Comparison of ENCODE assay signal across 8 mouse cellular contexts in genomic region chr6:104028439-104029091, GRCm38 (mm10).
DNase-seq lines count a peak whose midpoint lies in the region; ATAC-seq and TF ChIP-seq lines count a peak whose summit lies in the region.

No protein-coding gene starts in this region.

- H3K27ac ChIP-seq in liver, embryonic 14.5 days, result no peak overlapping the region
- no peak overlapping the region for H3K27ac ChIP-seq in neural tube, embryonic 15.5 days (replicated peaks)

- DNase-seq in 3134 (ENCODE audit: extremely low read depth, insufficient read length, low spot score) (peak; percentile 30), MN1 (ENCODE audit: low spot score) (peak; percentile 65)
- DNase-seq in cerebellum, adult 9-10 months, result peak; percentile 91
- peak; percentile 49 to 95 for DNase-seq in frontal cortex, adult 2 months (ENCODE audit: extremely low spot score in 1 of 2, low spot score in 1 of 2)
- DNase-seq in kidney, postnatal 25 days, result peak; percentile 59 to 84
- DNase-seq in liver, embryonic 14.5 days (ENCODE audit: low read depth in 3 of 3, low spot score in 3 of 3), result peak; percentile 3 to 12 (median 6)
- DNase-seq in urinary bladder, postnatal 4 days (ENCODE audit: low spot score in 2 of 2), result peak; percentile 23 to 78

- no peak for TF ChIP-seq EP300 in liver, embryonic 14.5 days (IDR thresholded peaks at IDR 0.05; ENCODE audit: low read depth)

- H3K9me3 ChIP-seq in liver, embryonic 14.5 days (ENCODE audit: control insufficient read depth, low read length), result no peaks in the 10 kb centered on the region
- H3K9me3 ChIP-seq in neural tube, embryonic 15.5 days (replicated peaks), result no peaks in the 10 kb centered on the region

- no peak for ATAC-seq in liver, embryonic 14.5 days (ENCODE audit: insufficient read depth)
- ATAC-seq in neural tube, embryonic 15.5 days (ENCODE audit: low FRiP score), result no peak; the same call in 1 of the 2 replicates

- no peaks in the 10 kb centered on the region for H3K4me1 ChIP-seq in liver, embryonic 14.5 days (replicated peaks; ENCODE audit: control insufficient read depth in 2 of 2, insufficient read depth in 2 of 2, low read length in 1 of 2)
- H3K4me1 ChIP-seq in neural tube, embryonic 15.5 days, result no peaks in the 10 kb centered on the region

- no peaks in the 10 kb centered on the region for H3K36me3 ChIP-seq in liver, embryonic 14.5 days (replicated peaks; ENCODE audit: control insufficient read depth, insufficient read depth, low read depth)
- no peaks in the 10 kb centered on the region for H3K36me3 ChIP-seq in neural tube, embryonic 15.5 days

- WGBS in liver, embryonic 14.5 days (ENCODE audit: insufficient replicate concordance), result 7% methylated on average over 9 of the region's 9 CpGs
- WGBS in neural tube, embryonic 15.5 days, result 7% methylated on average over 9 of the region's 9 CpGs

- H3K4me3 ChIP-seq in liver, embryonic 14.5 days (ENCODE audit: insufficient read depth in 1 of 2, low read depth in 2 of 2, low read length in 2 of 2), result no peak overlapping the region
- no peak overlapping the region for H3K4me3 ChIP-seq in neural tube, embryonic 15.5 days (replicated peaks)

- peak; percentile 56 for TF ChIP-seq CTCF in liver, embryonic 14.5 days (IDR thresholded peaks at IDR 0.05; ENCODE audit: low read depth)

- H3K27me3 ChIP-seq in liver, embryonic 14.5 days (ENCODE audit: control insufficient read depth, insufficient read depth, low read length), result no peaks in the 10 kb centered on the region
- no peaks in the 10 kb centered on the region for H3K27me3 ChIP-seq in neural tube, embryonic 15.5 days (replicated peaks)

- H3K4me2 ChIP-seq in liver, embryonic 14.5 days (ENCODE audit: low read depth), result no peak overlapping the region
- H3K4me2 ChIP-seq in neural tube, embryonic 15.5 days, result peak overlapping the region; percentile 35

- H3K9ac ChIP-seq in liver, embryonic 14.5 days (replicated peaks), result no peak overlapping the region
- no peak overlapping the region for H3K9ac ChIP-seq in neural tube, embryonic 15.5 days (replicated peaks)

Comparison
In these comparisons a context has a peak if more than half of its experiments do, and no peak if none do; other contexts are left out.
1. DNase-seq: peak in every context shown above with its lines; median percentile 91 in cerebellum, adult 9-10 months; 72 in frontal cortex, adult 2 months; 72 in kidney, postnatal 25 days; 65 in MN1; 50 in urinary bladder, postnatal 4 days; 30 in 3134; 6 in liver, embryonic 14.5 days.